Mouse (Mus musculus): ENCODE measurements around the gene Gla.

GRCm38 (mm10) chrX:134589836-134590235 is 11.1 kb downstream of the Gla start:
- TF ChIP-seq POLR2A (IDR thresholded peaks at IDR 0.05; ENCODE audit: low read depth, low read length) = no peak
- no peak for TF ChIP-seq CTCF (conservative IDR thresholded peaks at IDR 0.05; ENCODE audit: insufficient read depth, insufficient read length, low read depth, low read length)
